Mouse (Mus musculus): ENCODE measurements at regions not wholly inside any gene's neighbourhood (a gene's known extent, or its start where the extent isn't known, plus 50 kb on each side); places are given as distances from the start of the nearest gene placed in this dataset.

- H3K4me1 ChIP-seq (ENCODE audit: control insufficient read depth, insufficient read depth, low read length), result peaks cover 2% of the 10 kb centered on the region; the same call in 1 of the 2 replicates
- H3K27me3 ChIP-seq (ENCODE audit: control insufficient read depth, insufficient read depth, low read length), result no peaks in the 10 kb centered on the region
- no peak for TF ChIP-seq CTCF (IDR thresholded peaks at IDR 0.05; ENCODE audit: borderline replicate concordance, insufficient read depth, low read depth, low read length)
- no peak for TF ChIP-seq POLR2A (IDR thresholded peaks at IDR 0.05; ENCODE audit: borderline replicate concordance, insufficient read depth, low read length)
- H3K27ac ChIP-seq (ENCODE audit: insufficient read depth, low read length), result no peak overlapping the region
- no peak for DNase-seq
- no peak overlapping the region for H3K4me3 ChIP-seq (replicated peaks; ENCODE audit: insufficient read depth, low read depth, low read length)
- 80% methylated on average over 12 of the region's 12 CpGs for WGBS
These were observed 166.7 kb upstream of the Haao start for GRCm38 (mm10) chr17:84014287-84015039.

- no peak for TF ChIP-seq CTCF (IDR thresholded peaks at IDR 0.05; ENCODE audit: borderline replicate concordance, insufficient read depth, low read depth, low read length)
- TF ChIP-seq POLR2A (IDR thresholded peaks at IDR 0.05; ENCODE audit: borderline replicate concordance, insufficient read depth, low read length), result no peak
These were observed 162.8 kb upstream of the Haao start for GRCm38 (mm10) chr17:84010492-84011060.

GRCm38 (mm10) chr17:84009966-84010365 is 162.2 kb upstream of the Haao start:
- WGBS, result 92% methylated on average over 7 of the region's 7 CpGs
- DNase-seq, result no peak
- TF ChIP-seq POLR2A (IDR thresholded peaks at IDR 0.05; ENCODE audit: borderline replicate concordance, insufficient read depth, low read length) (no peak), CTCF (IDR thresholded peaks at IDR 0.05; ENCODE audit: borderline replicate concordance, insufficient read depth, low read depth, low read length) (no peak)
- Histone ChIP-seq H3K27me3 (ENCODE audit: control insufficient read depth, insufficient read depth, low read length) (no peaks in the 10 kb centered on the region), H3K27ac (ENCODE audit: insufficient read depth, low read length) (no peak overlapping the region), H3K4me1 (ENCODE audit: control insufficient read depth, insufficient read depth, low read length) (peaks cover 2% of the 10 kb centered on the region; the same call in 1 of the 2 replicates), H3K4me3 (replicated peaks; ENCODE audit: insufficient read depth, low read depth, low read length) (no peak overlapping the region)

More at GRCm38 (mm10) chr17:84010492-84011060, 162.8 kb upstream of the Haao start:
- no peak overlapping the region for H3K4me3 ChIP-seq (replicated peaks; ENCODE audit: insufficient read depth, low read depth, low read length)
- WGBS, result 98% methylated on average over 3 of the region's 3 CpGs
- no peak overlapping the region for H3K27ac ChIP-seq (ENCODE audit: insufficient read depth, low read length)
- DNase-seq, result no peak
- H3K4me1 ChIP-seq (ENCODE audit: control insufficient read depth, insufficient read depth, low read length), result peaks cover 2% of the 10 kb centered on the region; the same call in 1 of the 2 replicates
- H3K27me3 ChIP-seq (ENCODE audit: control insufficient read depth, insufficient read depth, low read length), result no peaks in the 10 kb centered on the region

GRCm38 (mm10) chr17:84009194-84009593 is 161.4 kb upstream of the Haao start:
- no peaks in the 10 kb centered on the region for H3K27me3 ChIP-seq (ENCODE audit: control insufficient read depth, insufficient read depth, low read length)
- peak in 1 of 2 experiments; percentile 42 for DNase-seq
- 33% methylated on average over 8 of the region's 8 CpGs for WGBS
- H3K4me1 ChIP-seq (ENCODE audit: control insufficient read depth, insufficient read depth, low read length), result peaks cover 4% of the 10 kb centered on the region; the same call in 1 of the 2 replicates
- H3K27ac ChIP-seq (ENCODE audit: insufficient read depth, low read length), result no peak overlapping the region; the same call in 1 of the 2 replicates
- no peak for TF ChIP-seq POLR2A (IDR thresholded peaks at IDR 0.05; ENCODE audit: borderline replicate concordance, insufficient read depth, low read length)
- TF ChIP-seq CTCF (IDR thresholded peaks at IDR 0.05; ENCODE audit: borderline replicate concordance, insufficient read depth, low read depth, low read length), result no peak
- H3K4me3 ChIP-seq (replicated peaks; ENCODE audit: insufficient read depth, low read depth, low read length), result no peak overlapping the region

GRCm38 (mm10) chr17:84008682-84009052 is 160.9 kb upstream of the Haao start:
- Histone ChIP-seq H3K27me3 (ENCODE audit: control insufficient read depth, insufficient read depth, low read length) (no peaks in the 10 kb centered on the region), H3K4me3 (replicated peaks; ENCODE audit: insufficient read depth, low read depth, low read length) (no peak overlapping the region), H3K27ac (ENCODE audit: insufficient read depth, low read length) (no peak overlapping the region; the same call in 1 of the 2 replicates), H3K4me1 (ENCODE audit: control insufficient read depth, insufficient read depth, low read length) (peaks cover 5% of the 10 kb centered on the region; the same call in 1 of the 2 replicates)
- DNase-seq, result no peak
- 80% methylated on average over 7 of the region's 7 CpGs for WGBS
- TF ChIP-seq POLR2A (IDR thresholded peaks at IDR 0.05; ENCODE audit: borderline replicate concordance, insufficient read depth, low read length) (no peak), CTCF (IDR thresholded peaks at IDR 0.05; ENCODE audit: borderline replicate concordance, insufficient read depth, low read depth, low read length) (no peak)

- WGBS, result 89% methylated on average over 12 of the region's 12 CpGs
- Histone ChIP-seq H3K27ac (ENCODE audit: insufficient read depth, low read length) (no peak overlapping the region), H3K27me3 (ENCODE audit: control insufficient read depth, insufficient read depth, low read length) (no peaks in the 10 kb centered on the region), H3K4me3 (replicated peaks; ENCODE audit: insufficient read depth, low read depth, low read length) (no peak overlapping the region), H3K4me1 (ENCODE audit: control insufficient read depth, insufficient read depth, low read length) (peaks cover 5% of the 10 kb centered on the region; the same call in 1 of the 2 replicates)
- DNase-seq, result no peak
- TF ChIP-seq CTCF (IDR thresholded peaks at IDR 0.05; ENCODE audit: borderline replicate concordance, insufficient read depth, low read depth, low read length) (no peak), POLR2A (IDR thresholded peaks at IDR 0.05; ENCODE audit: borderline replicate concordance, insufficient read depth, low read length) (no peak)
These were observed 160.4 kb upstream of the Haao start for GRCm38 (mm10) chr17:84008035-84008681.

GRCm38 (mm10) chr17:84006748-84007147 is 159.0 kb upstream of the Haao start:
- Histone ChIP-seq H3K4me3 (replicated peaks; ENCODE audit: insufficient read depth, low read depth, low read length) (no peak overlapping the region), H3K27me3 (ENCODE audit: control insufficient read depth, insufficient read depth, low read length) (no peaks in the 10 kb centered on the region), H3K4me1 (ENCODE audit: control insufficient read depth, insufficient read depth, low read length) (0 out of 2 replicates have a peak, but pooled peaks cover 5% of the 10 kb centered on the region), H3K27ac (ENCODE audit: insufficient read depth, low read length) (no peak overlapping the region)
- WGBS, result 97% methylated on average over 9 of the region's 9 CpGs
- DNase-seq, result no peak
- no peak for TF ChIP-seq CTCF (IDR thresholded peaks at IDR 0.05; ENCODE audit: borderline replicate concordance, insufficient read depth, low read depth, low read length)
- TF ChIP-seq POLR2A (IDR thresholded peaks at IDR 0.05; ENCODE audit: borderline replicate concordance, insufficient read depth, low read length), result no peak

Measured in cerebellum, adult 2 months (tissue).